Mouse (Mus musculus): ENCODE measurements at regions not wholly inside any gene's neighbourhood (a gene's known extent, or its start where the extent isn't known, plus 50 kb on each side); places are given as distances from the start of the nearest gene placed in this dataset.

DNA sequence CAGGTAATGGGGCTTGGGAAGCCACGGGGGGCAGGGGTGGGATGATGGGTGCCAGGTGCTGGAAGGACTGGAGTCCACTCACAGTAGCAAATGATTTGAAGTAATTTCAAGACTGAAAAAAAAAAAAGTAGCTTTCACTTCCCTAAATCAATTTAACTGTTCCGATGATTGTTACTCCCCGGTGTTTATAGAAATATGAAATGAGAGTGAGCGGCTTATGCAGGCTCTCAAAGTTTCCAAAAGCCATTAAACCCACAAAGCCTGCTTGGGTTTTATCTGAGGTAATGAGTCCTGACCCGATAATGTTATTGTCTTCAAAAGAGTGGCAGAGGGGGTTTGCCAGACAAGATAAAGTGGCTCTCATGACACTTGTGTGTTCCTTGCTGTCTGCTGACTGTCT, 82.9 kb downstream of the Qrsl1 start:
- TF ChIP-seq POLR2A (IDR thresholded peaks at IDR 0.05; ENCODE audit: extremely low read depth, insufficient read depth, low read length) (no peak), CTCF (IDR thresholded peaks at IDR 0.05; ENCODE audit: low read depth, low read length) (no peak)
